Mouse (Mus musculus) liver, embryonic 16.5 days (tissue): ENCODE results near the gene Ei24. TPM values are rescaled to one million over a fixed set of nuclear protein-coding genes. Genes with fewer than 3 reads are reported as not detected.

Experiments
- ATAC-seq: fragments of 200-750 bp; cut with Nextera tagmentation; 2 replicates; pipeline ENCODE4 v1.8.0; 2017; ENCODE audit warnings: low read depth, mild to moderate bottlenecking, moderate number of reproducible peaks, moderate library complexity
- H3K27ac ChIP-seq: fragments of 300-500 bp; sonication (generic); 2 replicates; pipeline ENCODE4 v1.5.1; 2014; ENCODE audit warnings: mild to moderate bottlenecking, low read length
- H3K27me3 ChIP-seq: fragments of 300-500 bp; sonication (generic); 2 replicates; pipeline ENCODE4 v1.6.1; 2014; ENCODE audit warnings: low read depth, low read length, mixed read lengths; ENCODE audit not compliant: control insufficient read depth, insufficient read depth
- H3K36me3 ChIP-seq: fragments of 300-500 bp; sonication (generic); 2 replicates; pipeline ENCODE4 v1.6.1; 2014; ENCODE audit warnings: mild to moderate bottlenecking; ENCODE audit not compliant: control insufficient read depth, insufficient read depth
- H3K4me1 ChIP-seq: fragments of 300-500 bp; sonication (generic); 2 replicates; pipeline ENCODE4 v1.6.1; 2014; ENCODE audit warnings: low read depth, low read length, mixed read lengths; ENCODE audit not compliant: control insufficient read depth
- H3K4me2 ChIP-seq: fragments of 300-500 bp; sonication (generic); 2 replicates; pipeline ENCODE4 v1.6.1; 2014; ENCODE audit warnings: low read depth, low read length, mixed read lengths
- H3K4me3 ChIP-seq: fragments of 300-500 bp; sonication (generic); 2 replicates; pipeline ENCODE4 v1.5.1; 2014; ENCODE audit warnings: low read depth, mild to moderate bottlenecking, low read length
- H3K9ac ChIP-seq: fragments of 300-500 bp; sonication (generic); 2 replicates; pipeline ENCODE4 v1.6.1; 2014; ENCODE audit warnings: low read depth, low read length
- H3K9me3 ChIP-seq: fragments of 300-500 bp; sonication (generic); replicated peaks from 2 replicates; pipeline ENCODE4 v1.6.1; 2016; ENCODE audit warnings: low read length; ENCODE audit not compliant: control insufficient read depth
- WGBS: fragments of 180-500 bp; shearing (Covaris S2); extraction: QIAGEN DNeasy Blood & Tissue Kit; methylation state at CpG from one replicate; pipeline ENCODE4 v1.1.7; 2014; ENCODE audit not compliant: insufficient replicate concordance; 5-methylcytosine and 5-hydroxymethylcytosine counted together
- polyA plus RNA-seq: library from polyadenylated mRNA; unstranded; fragments of >200 nt; fragmentation: Nextera tagmentation; extraction: Ambion mirVana; gene quantifications from 2 replicates; pipeline ENCODE4 v1.2.1, GENCODE M21; 2015

Gene Ei24
- polyA plus RNA-seq, 1 experiment from 2014 or later: 26.2 TPM

DNA sequence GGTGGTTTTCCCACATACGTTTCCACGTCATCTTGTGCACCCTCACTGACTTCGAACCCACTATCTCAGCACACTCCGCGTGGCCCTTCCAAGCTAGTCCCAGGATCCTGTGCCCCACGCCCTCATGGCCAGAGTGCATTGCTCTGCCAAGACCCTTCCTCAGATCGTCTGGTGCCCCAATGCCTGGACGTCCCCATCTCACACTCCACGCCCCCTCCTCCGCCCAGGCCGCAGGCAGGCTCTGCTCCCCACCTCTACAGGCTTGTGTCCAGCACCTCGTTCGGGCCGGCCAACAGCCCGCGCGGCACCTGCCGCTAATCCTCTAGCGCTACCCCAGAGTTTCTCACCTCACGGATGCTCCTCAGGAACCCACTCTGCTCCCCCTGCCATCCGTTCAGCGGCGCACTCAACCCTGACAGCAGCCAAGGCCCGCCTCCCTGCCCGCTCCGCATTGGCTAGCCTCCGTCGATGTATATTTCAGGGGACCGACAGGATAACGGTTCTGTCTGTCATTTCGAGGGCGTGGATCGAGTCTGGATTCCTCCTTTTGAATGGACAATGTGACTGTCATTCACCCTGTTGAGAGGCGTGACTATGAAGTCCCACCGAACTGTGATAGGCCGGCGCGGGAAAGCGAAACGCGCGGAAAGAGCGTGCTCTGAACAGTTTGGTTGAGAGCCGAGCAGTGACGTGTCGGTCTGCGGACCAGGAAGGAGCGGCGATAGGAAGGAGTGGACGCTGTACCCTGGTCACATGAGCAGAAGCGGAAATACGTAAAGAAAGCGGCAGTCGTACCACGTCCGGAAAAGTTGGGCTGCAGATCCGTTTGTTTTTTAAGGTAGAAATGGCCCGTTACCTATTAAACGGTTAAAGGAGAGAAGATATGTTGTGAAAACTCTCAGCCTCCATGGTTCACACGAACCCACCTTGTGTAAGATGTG lies 29.7 kb downstream of the Ei24 start, which contains the start of gene Stt3a:
Stt3a (minus strand) TSS at position 477 of the 941 bp plus-strand sequence.
- Histone ChIP-seq H3K27me3 (no peaks in the 10 kb centered on the region), H3K9ac (peak within 1 kb of the TSS; percentile 85), H3K36me3 (peaks cover 11% of the 10 kb centered on the region), H3K9me3 (no peaks in the 10 kb centered on the region), H3K4me2 (peak within 1 kb of the TSS; percentile 91), H3K4me3 (peak within 1 kb of the TSS; percentile 89), H3K27ac (peak within 1 kb of the TSS; percentile 94), H3K4me1 (peaks cover 15% of the 10 kb centered on the region)
- ATAC-seq: peak; percentile 98
- WGBS: under 1% methylated on average over 60 of the region's 60 CpGs

DNA sequence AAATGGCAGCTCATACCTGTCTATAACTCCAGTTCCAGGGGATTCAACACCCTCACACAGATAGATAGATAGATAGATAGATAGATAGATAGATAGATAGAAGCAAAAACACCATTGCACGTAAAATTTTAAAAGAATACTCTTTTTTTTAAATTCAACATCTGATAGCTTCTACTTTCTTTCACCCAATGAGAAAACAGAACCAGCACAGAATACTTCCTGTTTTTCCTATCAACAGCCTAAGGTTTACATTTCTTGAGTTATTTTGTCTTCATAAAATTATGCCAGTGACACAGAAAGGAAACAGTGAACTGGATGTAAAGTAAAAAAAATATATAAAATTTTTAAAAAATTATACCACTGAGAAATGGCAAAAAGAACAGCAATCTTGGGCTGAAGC lies 32.8 kb downstream of the Ei24 start:
- no peak overlapping the region for H3K27ac ChIP-seq
- 64% methylated on average over 1 of the region's 1 CpGs for WGBS
- no peak overlapping the region for H3K4me3 ChIP-seq
- no peak overlapping the region for H3K9ac ChIP-seq
- peaks cover 15% of the 10 kb centered on the region for H3K4me1 ChIP-seq
- ATAC-seq: no peak
- no peak overlapping the region for H3K4me2 ChIP-seq
- H3K27me3 ChIP-seq: no peaks in the 10 kb centered on the region
- H3K9me3 ChIP-seq: no peaks in the 10 kb centered on the region
- H3K36me3 ChIP-seq: peaks cover 20% of the 10 kb centered on the region

Other genes with a start within 250 kb of the Ei24 start
- gene Gm17689, start 214.8 kb downstream of the Ei24 start, polyA plus RNA-seq: not detected in 2 replicates
- gene A630095E13Rik, start 154.0 kb downstream of the Ei24 start, polyA plus RNA-seq: not detected in 2 replicates
- not detected in 2 replicates for gene Acrv1, start 104.2 kb downstream of the Ei24 start, polyA plus RNA-seq
- gene Chek1, start 70.3 kb downstream of the Ei24 start, polyA plus RNA-seq: 15.3 and 15.6 TPM in 2 replicates
- 192 and 201 TPM in 2 replicates for gene Stt3a, start 29.7 kb downstream of the Ei24 start, polyA plus RNA-seq
- gene Fez1, start 24.5 kb upstream of the Ei24 start, polyA plus RNA-seq: 0.08 and 0.12 TPM in 2 replicates